Mouse (Mus musculus) heart, embryonic 13.5 days (tissue): ENCODE data around the gene Hoxa2. TPM values are rescaled to one million over a fixed set of nuclear protein-coding genes. Genes with fewer than 3 reads are reported as not detected.

Experiments used
- ATAC-seq: fragments of 200-750 bp; cut with Nextera tagmentation; 2 replicates; pipeline ENCODE4 v1.8.0; 2017; ENCODE audit warnings: moderate TSS enrichment; ENCODE audit not compliant: insufficient number of reproducible peaks, low FRiP score, low TSS enrichment; ENCODE audit errors: extremely low read depth
- H3K27ac ChIP-seq: fragments of 300-500 bp; sonication (generic); replicated peaks from 2 replicates; pipeline ENCODE4 v1.5.1; 2015; ENCODE audit warnings: moderate library complexity, mild to moderate bottlenecking, inconsistent platforms
- H3K27me3 ChIP-seq: fragments of 300-500 bp; sonication (generic); replicated peaks from 2 replicates; pipeline ENCODE4 v1.6.1; 2015; ENCODE audit warnings: mild to moderate bottlenecking, inconsistent platforms
- H3K36me3 ChIP-seq: fragments of 300-500 bp; sonication (generic); 2 replicates; pipeline ENCODE4 v1.6.1; 2015; ENCODE audit warnings: mild to moderate bottlenecking, inconsistent platforms
- H3K4me1 ChIP-seq: fragments of 300-500 bp; sonication (generic); 2 replicates; pipeline ENCODE4 v1.6.1; 2015; ENCODE audit warnings: inconsistent platforms
- H3K4me2 ChIP-seq: fragments of 300-500 bp; sonication (generic); 2 replicates; pipeline ENCODE4 v1.6.1; 2015; ENCODE audit warnings: inconsistent platforms, mild to moderate bottlenecking, moderate library complexity
- H3K4me3 ChIP-seq: fragments of 300-500 bp; sonication (generic); 2 replicates; pipeline ENCODE4 v1.5.1; 2015; ENCODE audit warnings: moderate library complexity, mild to moderate bottlenecking, inconsistent platforms
- H3K9ac ChIP-seq: fragments of 300-500 bp; sonication (generic); 2 replicates; pipeline ENCODE4 v1.6.1; 2015; ENCODE audit warnings: inconsistent platforms, mild to moderate bottlenecking, moderate library complexity
- H3K9me3 ChIP-seq: fragments of 300-500 bp; sonication (generic); 2 replicates; pipeline ENCODE4 v1.6.1; 2016; ENCODE audit warnings: inconsistent platforms
- WGBS: fragments of 180-500 bp; shearing (Covaris S2); methylation state at CpG from one replicate; pipeline ENCODE4 v1.1.7; 2015; ENCODE audit warnings: mixed read lengths; 5-methylcytosine and 5-hydroxymethylcytosine counted together
- polyA plus RNA-seq: library from polyadenylated mRNA; unstranded; fragments of >200 nt; fragmentation: Nextera tagmentation; extraction: Ambion mirVana; gene quantifications from 2 replicates; pipeline ENCODE4 v1.2.1, GENCODE M21; 2015

The Hoxa2 gene
- polyA plus RNA-seq, 1 experiment from 2014 or later: 2.5 TPM

GRCm38 (mm10) chr6:52200073-52200750 lies 35.6 kb upstream of the Hoxa2 start:
- Histone ChIP-seq H3K4me1 (peaks cover 21% of the 10 kb centered on the region), H3K9ac (peak overlapping the region; percentile 34), H3K9me3 (no peaks in the 10 kb centered on the region), H3K4me2 (peak overlapping the region; percentile 17), H3K27me3 (peaks cover 100% of the 10 kb centered on the region), H3K27ac (no peak overlapping the region), H3K36me3 (no peaks in the 10 kb centered on the region), H3K4me3 (peak overlapping the region; percentile 13; the same call in 1 of the 2 replicates)
- WGBS: 12% methylated on average over 30 of the region's 30 CpGs
- no peak for ATAC-seq

- ATAC-seq: no peak
- Histone ChIP-seq H3K4me2 (peak overlapping the region; percentile 13; the same call in 1 of the 2 replicates), H3K27me3 (peaks cover 100% of the 10 kb centered on the region), H3K36me3 (no peaks in the 10 kb centered on the region), H3K9me3 (no peaks in the 10 kb centered on the region), H3K4me1 (peaks cover 7% of the 10 kb centered on the region; the same call in 1 of the 2 replicates), H3K4me3 (no peak overlapping the region), H3K27ac (no peak overlapping the region), H3K9ac (no peak overlapping the region)
- WGBS: under 1% methylated on average over 10 of the region's 10 CpGs
These were observed 32.6 kb upstream of the Hoxa2 start for GRCm38 (mm10) chr6:52197271-52197670.

- H3K9ac ChIP-seq: no peak overlapping the region
- H3K4me2 ChIP-seq: peak overlapping the region; percentile 13; the same call in 1 of the 2 replicates
- ATAC-seq: no peak
- no peak overlapping the region for H3K27ac ChIP-seq
- WGBS: 3% methylated on average over 9 of the region's 9 CpGs
- H3K27me3 ChIP-seq: peaks cover 100% of the 10 kb centered on the region
- H3K9me3 ChIP-seq: no peaks in the 10 kb centered on the region
- H3K4me1 ChIP-seq: peaks cover 12% of the 10 kb centered on the region; the same call in 1 of the 2 replicates
- H3K36me3 ChIP-seq: no peaks in the 10 kb centered on the region
- H3K4me3 ChIP-seq: no peak overlapping the region
These were observed 32.2 kb upstream of the Hoxa2 start for GRCm38 (mm10) chr6:52196811-52197210.

GRCm38 (mm10) chr6:52194690-52195089 lies 30.1 kb upstream of the Hoxa2 start:
- no peaks in the 10 kb centered on the region for H3K36me3 ChIP-seq
- no peak overlapping the region for H3K9ac ChIP-seq
- no peaks in the 10 kb centered on the region for H3K9me3 ChIP-seq
- no peak overlapping the region for H3K27ac ChIP-seq
- no peak overlapping the region for H3K4me3 ChIP-seq
- H3K4me1 ChIP-seq: peaks cover 20% of the 10 kb centered on the region
- no peak overlapping the region for H3K4me2 ChIP-seq
- WGBS: 4% methylated on average over 10 of the region's 10 CpGs
- ATAC-seq: no peak
- peaks cover 99% of the 10 kb centered on the region for H3K27me3 ChIP-seq

GRCm38 (mm10) chr6:52191860-52192550 lies 27.4 kb upstream of the Hoxa2 start:
- Histone ChIP-seq H3K27ac (peak overlapping the region; percentile 42), H3K27me3 (peaks cover 99% of the 10 kb centered on the region), H3K4me1 (peaks cover 20% of the 10 kb centered on the region), H3K36me3 (no peaks in the 10 kb centered on the region), H3K4me2 (peak overlapping the region; percentile 78), H3K9ac (peak overlapping the region; percentile 75), H3K4me3 (peak overlapping the region; percentile 59), H3K9me3 (no peaks in the 10 kb centered on the region)
- WGBS: 1% methylated on average over 37 of the region's 55 CpGs
- no peak for ATAC-seq

GRCm38 (mm10) chr6:52190906-52191810 lies 26.5 kb upstream of the Hoxa2 start, which contains the start of gene Hoxa4:
Gene Hoxa4 (minus strand): TSS chr6:52191753.
- WGBS: 2% methylated on average over 79 of the region's 102 CpGs
- ATAC-seq: no peak
- Histone ChIP-seq H3K9ac (peak within 1 kb of the TSS; percentile 80), H3K9me3 (no peaks in the 10 kb centered on the region), H3K27me3 (peaks cover 99% of the 10 kb centered on the region), H3K4me1 (peaks cover 15% of the 10 kb centered on the region), H3K36me3 (no peaks in the 10 kb centered on the region), H3K4me3 (peak within 1 kb of the TSS; percentile 59), H3K27ac (peak within 1 kb of the TSS; percentile 67), H3K4me2 (peak within 1 kb of the TSS; percentile 78)

GRCm38 (mm10) chr6:52190410-52190809 lies 25.8 kb upstream of the Hoxa2 start:
- Histone ChIP-seq H3K4me1 (peaks cover 15% of the 10 kb centered on the region), H3K27me3 (peaks cover 99% of the 10 kb centered on the region), H3K4me2 (peak overlapping the region; percentile 78), H3K36me3 (no peaks in the 10 kb centered on the region), H3K9me3 (no peaks in the 10 kb centered on the region), H3K27ac (peak overlapping the region; percentile 67; the same call in 1 of the 2 replicates), H3K4me3 (peak overlapping the region; percentile 59), H3K9ac (peak overlapping the region; percentile 80)
- ATAC-seq: no peak
- under 1% methylated on average over 23 of the region's 23 CpGs for WGBS

- no peaks in the 10 kb centered on the region for H3K9me3 ChIP-seq
- H3K4me2 ChIP-seq: peak overlapping the region; percentile 78
- H3K27me3 ChIP-seq: peaks cover 99% of the 10 kb centered on the region
- H3K4me1 ChIP-seq: peaks cover 15% of the 10 kb centered on the region
- no peak for ATAC-seq
- H3K36me3 ChIP-seq: no peaks in the 10 kb centered on the region
- H3K9ac ChIP-seq: peak overlapping the region; percentile 80
- H3K27ac ChIP-seq: peak overlapping the region; percentile 42
- 8% methylated on average over 8 of the region's 8 CpGs for WGBS
- H3K4me3 ChIP-seq: peak overlapping the region; percentile 59
These were observed 25.3 kb upstream of the Hoxa2 start for GRCm38 (mm10) chr6:52189909-52190308.

- 0 out of 2 replicates have a peak overlapping the region, but pooled peaks have one; percentile 78 for H3K4me2 ChIP-seq
- no peak for ATAC-seq
These were observed 24.6 kb upstream of the Hoxa2 start for GRCm38 (mm10) chr6:52189172-52189591.

GRCm38 (mm10) chr6:52186500-52186899 lies 21.9 kb upstream of the Hoxa2 start:
- no peak overlapping the region for H3K4me2 ChIP-seq
- peaks cover 6% of the 10 kb centered on the region for H3K4me1 ChIP-seq
- no peak overlapping the region for H3K27ac ChIP-seq
- H3K9me3 ChIP-seq: no peaks in the 10 kb centered on the region
- H3K4me3 ChIP-seq: no peak overlapping the region
- no peak for ATAC-seq
- peaks cover 100% of the 10 kb centered on the region for H3K27me3 ChIP-seq
- H3K9ac ChIP-seq: no peak overlapping the region
- WGBS: 24% methylated on average over 1 of the region's 1 CpGs
- no peaks in the 10 kb centered on the region for H3K36me3 ChIP-seq

More at GRCm38 (mm10) chr6:52189172-52189591, 24.6 kb upstream of the Hoxa2 start:
- no peak overlapping the region for H3K9ac ChIP-seq
- H3K36me3 ChIP-seq: no peaks in the 10 kb centered on the region
- H3K9me3 ChIP-seq: no peaks in the 10 kb centered on the region
- no peak overlapping the region for H3K4me3 ChIP-seq
- peaks cover 99% of the 10 kb centered on the region for H3K27me3 ChIP-seq
- peaks cover 15% of the 10 kb centered on the region for H3K4me1 ChIP-seq
- 12% methylated on average over 5 of the region's 5 CpGs for WGBS
- H3K27ac ChIP-seq: peak overlapping the region; percentile 42

- Histone ChIP-seq H3K4me3 (no peak overlapping the region), H3K27me3 (peaks cover 100% of the 10 kb centered on the region), H3K4me2 (no peak overlapping the region), H3K4me1 (no peaks in the 10 kb centered on the region), H3K36me3 (no peaks in the 10 kb centered on the region), H3K27ac (no peak overlapping the region), H3K9ac (no peak overlapping the region), H3K9me3 (no peaks in the 10 kb centered on the region)
- WGBS: 12% methylated on average over 3 of the region's 3 CpGs
- ATAC-seq: no peak
These were observed 21.2 kb upstream of the Hoxa2 start for GRCm38 (mm10) chr6:52185834-52186233.
